Mouse (Mus musculus): ENCODE results near the gene Gm26938. TPM values are rescaled to one million over a fixed set of nuclear protein-coding genes. Genes with fewer than 3 reads are reported as not detected.
A peak's percentile ranks its signal among the peaks of the same experiment; 100 is the strongest.

The Gm26938 gene
- total RNA-seq (2014; rRNA removed): 0.69 TPM in 1 of 2 replicates, not detected in the other
- not detected in 2 replicates for polyA plus RNA-seq (2015; fragmentation: Nextera tagmentation; extraction: Ambion mirVana)

DNA sequence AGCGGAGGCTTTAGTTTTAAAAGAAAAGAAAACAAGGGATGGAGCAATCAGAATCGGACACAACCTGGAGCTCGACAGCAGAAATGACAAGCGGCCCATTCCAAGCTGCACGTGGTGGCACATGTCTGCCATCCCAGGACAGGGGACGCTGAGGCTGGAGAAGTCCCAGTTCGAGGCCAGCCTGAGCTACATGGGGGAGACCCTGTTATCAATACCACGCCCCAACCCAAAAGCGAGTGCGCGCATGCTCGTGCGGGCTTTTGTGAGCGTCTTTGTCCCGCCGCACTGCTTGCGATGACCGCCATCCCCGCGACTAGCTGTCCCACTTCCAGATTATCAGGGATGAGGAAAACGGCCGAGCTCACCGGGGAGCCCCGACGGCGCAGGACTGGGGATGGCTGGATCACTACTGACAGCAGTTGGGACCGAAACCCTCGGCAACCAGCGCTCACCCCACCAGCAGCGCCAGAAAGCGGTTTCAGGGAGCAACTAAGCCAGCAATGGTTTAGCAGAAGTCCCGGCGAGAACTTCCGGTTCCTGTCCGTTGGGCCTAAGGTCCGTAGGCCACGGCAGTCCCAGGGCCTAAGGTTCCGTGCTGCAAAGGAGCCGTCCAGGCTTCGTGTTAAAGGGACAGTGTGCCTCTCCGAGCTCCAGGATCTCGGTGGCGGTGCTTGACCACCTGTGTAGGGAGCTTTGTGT lies at the start of gene Gm26938, which contains the start of gene Psmg3:
Gm26938 (minus strand) TSS at position 51 of the 699 bp plus-strand sequence.
Psmg3 (minus strand) TSS at position 529 of the 699 bp plus-strand sequence.
- Histone ChIP-seq H3K4me3 (ENCODE audit: low read depth, low read length) (peak within 1 kb of the TSS; percentile 79), H3K4me1 (ENCODE audit: insufficient read depth) (peaks cover 11% of the 10 kb centered on the region), H3K9ac (peak within 1 kb of the TSS; percentile 81), H3K27ac (ENCODE audit: low read depth, low read length) (peak within 1 kb of the TSS; percentile 88), H3K36me3 (ENCODE audit: insufficient read depth) (peaks cover 24% of the 10 kb centered on the region), H3K27me3 (ENCODE audit: insufficient read depth, low read length) (no peaks in the 10 kb centered on the region), H3K9me3 (ENCODE audit: low read length) (no peaks in the 10 kb centered on the region), H3K4me2 (ENCODE audit: low read depth) (peak within 1 kb of the TSS; percentile 81)
- ATAC-seq (peak; percentile 92), DNase-seq (peak; percentile 94)
- WGBS: 1% methylated on average over 43 of the region's 43 CpGs
- peak; percentile 5; the same call in 1 of the 2 replicates for TF ChIP-seq CTCF (IDR thresholded peaks at IDR 0.05; ENCODE audit: low read depth)

- Histone ChIP-seq H3K4me1 (ENCODE audit: insufficient read depth) (no peaks in the 10 kb centered on the region), H3K27ac (ENCODE audit: low read depth, low read length) (no peak overlapping the region), H3K4me3 (ENCODE audit: low read depth, low read length) (no peak overlapping the region), H3K9me3 (ENCODE audit: low read length) (no peaks in the 10 kb centered on the region), H3K4me2 (ENCODE audit: low read depth) (no peak overlapping the region), H3K36me3 (ENCODE audit: insufficient read depth) (no peaks in the 10 kb centered on the region), H3K9ac (no peak overlapping the region), H3K27me3 (ENCODE audit: insufficient read depth, low read length) (no peaks in the 10 kb centered on the region)
- ATAC-seq: no peak
- 79% methylated on average over 1 of the region's 1 CpGs for WGBS
- TF ChIP-seq CTCF (IDR thresholded peaks at IDR 0.05; ENCODE audit: low read depth): no peak
- DNase-seq: no peak
These were observed 45.3 kb upstream of the Gm26938 start for GRCm38 (mm10) chr5:139871526-139871925.

GRCm38 (mm10) chr5:139870886-139871285 lies 44.7 kb upstream of the Gm26938 start:
- no peak for ATAC-seq
- WGBS: 16% methylated on average over 4 of the region's 4 CpGs
- H3K4me3 ChIP-seq (ENCODE audit: low read depth, low read length): no peak overlapping the region

DNA sequence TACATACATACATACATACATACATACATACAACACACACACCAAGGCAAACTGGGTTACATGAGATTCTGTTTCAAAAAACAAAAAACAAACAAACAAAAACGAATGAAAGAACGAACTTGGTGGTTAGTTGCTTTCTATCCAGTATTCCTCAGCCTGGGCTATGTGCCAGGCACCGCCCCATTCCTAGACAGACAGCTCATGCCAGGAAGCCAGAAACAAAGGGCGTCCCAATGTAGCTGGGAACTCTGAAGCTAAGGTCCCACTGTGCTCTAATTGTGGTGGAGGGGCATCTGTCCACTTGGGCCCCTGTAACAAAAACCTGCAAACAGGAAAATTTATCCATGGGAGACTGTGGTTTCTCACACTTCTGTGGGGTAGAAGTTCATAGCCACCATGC lies 36.6 kb upstream of the Gm26938 start:
- no peak overlapping the region for H3K4me3 ChIP-seq (ENCODE audit: low read depth, low read length)
- TF ChIP-seq CTCF (IDR thresholded peaks at IDR 0.05; ENCODE audit: low read depth): no peak
- no peak overlapping the region for H3K4me2 ChIP-seq (ENCODE audit: low read depth)
- peak; percentile 71 for DNase-seq
- no peaks in the 10 kb centered on the region for H3K27me3 ChIP-seq (ENCODE audit: insufficient read depth, low read length)
- WGBS: 16% methylated on average over 4 of the region's 4 CpGs
- no peak overlapping the region for H3K9ac ChIP-seq
- no peaks in the 10 kb centered on the region for H3K4me1 ChIP-seq (ENCODE audit: insufficient read depth)
- H3K27ac ChIP-seq (ENCODE audit: low read depth, low read length): no peak overlapping the region
- no peaks in the 10 kb centered on the region for H3K9me3 ChIP-seq (ENCODE audit: low read length)
- H3K36me3 ChIP-seq (ENCODE audit: insufficient read depth): no peaks in the 10 kb centered on the region
- ATAC-seq: no peak; the same call in 1 of the 2 replicates

More at GRCm38 (mm10) chr5:139870886-139871285, 44.7 kb upstream of the Gm26938 start:
- Histone ChIP-seq H3K27me3 (ENCODE audit: insufficient read depth, low read length) (no peaks in the 10 kb centered on the region), H3K4me1 (ENCODE audit: insufficient read depth) (no peaks in the 10 kb centered on the region), H3K36me3 (ENCODE audit: insufficient read depth) (no peaks in the 10 kb centered on the region), H3K9ac (no peak overlapping the region), H3K27ac (ENCODE audit: low read depth, low read length) (no peak overlapping the region), H3K4me2 (ENCODE audit: low read depth) (no peak overlapping the region), H3K9me3 (ENCODE audit: low read length) (no peaks in the 10 kb centered on the region)
- DNase-seq: no peak
- TF ChIP-seq CTCF (IDR thresholded peaks at IDR 0.05; ENCODE audit: low read depth): no peak

DNA sequence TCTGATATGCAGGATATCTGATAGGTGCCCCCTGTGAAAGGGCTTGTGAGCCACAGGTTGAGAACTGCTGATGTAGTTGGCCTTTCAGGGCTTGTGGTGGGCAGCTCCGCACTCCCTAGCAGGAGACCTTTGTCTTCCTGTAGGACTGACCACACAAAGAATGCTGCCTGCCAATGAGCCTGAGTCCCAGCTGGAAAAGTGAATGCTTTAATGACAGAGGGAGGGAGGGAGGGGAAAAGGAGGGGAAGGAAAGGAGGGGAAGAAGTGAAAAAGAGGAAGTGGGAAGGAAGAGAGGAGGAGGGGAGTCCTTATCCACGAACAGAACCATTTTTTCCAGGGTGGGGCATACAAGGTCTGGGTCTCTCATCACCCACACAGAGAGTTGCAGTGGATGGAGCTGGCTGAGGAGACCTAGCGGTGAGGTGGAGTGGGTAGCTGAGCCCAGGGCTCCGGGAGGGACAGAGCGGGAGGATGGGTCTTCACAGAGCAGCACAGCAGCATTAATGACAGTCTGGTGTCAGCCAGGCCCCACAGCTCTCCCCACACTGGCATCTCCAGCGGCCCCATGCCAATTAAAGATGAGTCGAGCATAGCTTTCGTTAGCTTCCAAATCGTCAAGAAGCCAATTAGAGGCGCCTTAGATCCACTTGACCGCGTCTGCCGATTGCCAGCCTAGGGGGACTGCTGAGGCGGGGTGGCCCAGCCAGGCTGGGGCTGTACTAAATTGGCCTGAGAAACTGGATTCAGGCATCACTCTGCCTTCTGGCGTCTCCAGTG lies 34.3 kb upstream of the Gm26938 start:
- H3K4me1 ChIP-seq (ENCODE audit: insufficient read depth): no peaks in the 10 kb centered on the region
- no peak overlapping the region for H3K4me3 ChIP-seq (ENCODE audit: low read depth, low read length)
- no peak for TF ChIP-seq CTCF (IDR thresholded peaks at IDR 0.05; ENCODE audit: low read depth)
- H3K9me3 ChIP-seq (ENCODE audit: low read length): no peaks in the 10 kb centered on the region
- peak overlapping the region; percentile 17; the same call in 1 of the 2 replicates for H3K4me2 ChIP-seq (ENCODE audit: low read depth)
- ATAC-seq (no peak), DNase-seq (no peak)
- no peaks in the 10 kb centered on the region for H3K36me3 ChIP-seq (ENCODE audit: insufficient read depth)
- H3K27ac ChIP-seq (ENCODE audit: low read depth, low read length): no peak overlapping the region
- H3K9ac ChIP-seq: no peak overlapping the region
- 9% methylated on average over 15 of the region's 15 CpGs for WGBS
- H3K27me3 ChIP-seq (ENCODE audit: insufficient read depth, low read length): no peaks in the 10 kb centered on the region

- no peaks in the 10 kb centered on the region for H3K27me3 ChIP-seq (ENCODE audit: insufficient read depth, low read length)
- no peak for DNase-seq
- H3K36me3 ChIP-seq (ENCODE audit: insufficient read depth): no peaks in the 10 kb centered on the region
- no peaks in the 10 kb centered on the region for H3K9me3 ChIP-seq (ENCODE audit: low read length)
- TF ChIP-seq CTCF (IDR thresholded peaks at IDR 0.05; ENCODE audit: low read depth): no peak
- WGBS: 55% methylated on average over 12 of the region's 12 CpGs
- H3K4me1 ChIP-seq (ENCODE audit: insufficient read depth): no peaks in the 10 kb centered on the region
- ATAC-seq: no peak
- H3K27ac ChIP-seq (ENCODE audit: low read depth, low read length): no peak overlapping the region
- no peak overlapping the region for H3K4me3 ChIP-seq (ENCODE audit: low read depth, low read length)
- H3K9ac ChIP-seq: no peak overlapping the region
- no peak overlapping the region for H3K4me2 ChIP-seq (ENCODE audit: low read depth)
These were observed 23.6 kb upstream of the Gm26938 start for GRCm38 (mm10) chr5:139849626-139850320.

Data from forebrain, postnatal 0 days (tissue).